Mouse (Mus musculus) spleen, postnatal 4 days (tissue): ENCODE results near the gene Fpr2.
"Not testable (repeated sequence)": the region's sequence is repeated elsewhere in the genome, so short reads cannot be mapped to it uniquely, and the experiment has no call there.

Experiments used
- DNase-seq, 2 experiments: peaks; one replicate each; pipeline ENCODE4 v3.0.0; 2022; ENCODE audit warnings: low spot score in 2 of 2

Fpr2 gene

GRCm38 (mm10) chr17:17882672-17883071 lies 5.0 kb upstream of the Fpr2 start:
- no peak for DNase-seq

- DNase-seq = no peak
Measured at GRCm38 (mm10) chr17:17883840-17884239, 3.8 kb upstream of the Fpr2 start, which contains the start of gene Fpr1. Gene Fpr1, minus strand, starts transcription at chr17:17883940.

GRCm38 (mm10) chr17:17889732-17890425 lies 2.3 kb downstream of the Fpr2 start:
- DNase-seq = no peak

- DNase-seq = no peak
Measured at GRCm38 (mm10) chr17:17896039-17896438, 8.4 kb downstream of the Fpr2 start.

- no peak for DNase-seq
Measured at GRCm38 (mm10) chr17:17899268-17899667, 11.6 kb downstream of the Fpr2 start.

- DNase-seq = no peak
Measured at GRCm38 (mm10) chr17:17900768-17901167, 13.1 kb downstream of the Fpr2 start.

GRCm38 (mm10) chr17:17909636-17910421 lies 22.2 kb downstream of the Fpr2 start:
- peak; percentile 30 to 63 for DNase-seq

- not testable (repeated sequence) for DNase-seq
Measured at GRCm38 (mm10) chr17:17912618-17913017, 25.0 kb downstream of the Fpr2 start.

- no peak for DNase-seq
Measured at GRCm38 (mm10) chr17:17917376-17917775, 29.8 kb downstream of the Fpr2 start.

GRCm38 (mm10) chr17:17917782-17918181 lies 30.2 kb downstream of the Fpr2 start:
- no peak for DNase-seq
